Mouse (Mus musculus): Measurements from ENCODE around the gene Tvp23a.

Tvp23a gene

DNA sequence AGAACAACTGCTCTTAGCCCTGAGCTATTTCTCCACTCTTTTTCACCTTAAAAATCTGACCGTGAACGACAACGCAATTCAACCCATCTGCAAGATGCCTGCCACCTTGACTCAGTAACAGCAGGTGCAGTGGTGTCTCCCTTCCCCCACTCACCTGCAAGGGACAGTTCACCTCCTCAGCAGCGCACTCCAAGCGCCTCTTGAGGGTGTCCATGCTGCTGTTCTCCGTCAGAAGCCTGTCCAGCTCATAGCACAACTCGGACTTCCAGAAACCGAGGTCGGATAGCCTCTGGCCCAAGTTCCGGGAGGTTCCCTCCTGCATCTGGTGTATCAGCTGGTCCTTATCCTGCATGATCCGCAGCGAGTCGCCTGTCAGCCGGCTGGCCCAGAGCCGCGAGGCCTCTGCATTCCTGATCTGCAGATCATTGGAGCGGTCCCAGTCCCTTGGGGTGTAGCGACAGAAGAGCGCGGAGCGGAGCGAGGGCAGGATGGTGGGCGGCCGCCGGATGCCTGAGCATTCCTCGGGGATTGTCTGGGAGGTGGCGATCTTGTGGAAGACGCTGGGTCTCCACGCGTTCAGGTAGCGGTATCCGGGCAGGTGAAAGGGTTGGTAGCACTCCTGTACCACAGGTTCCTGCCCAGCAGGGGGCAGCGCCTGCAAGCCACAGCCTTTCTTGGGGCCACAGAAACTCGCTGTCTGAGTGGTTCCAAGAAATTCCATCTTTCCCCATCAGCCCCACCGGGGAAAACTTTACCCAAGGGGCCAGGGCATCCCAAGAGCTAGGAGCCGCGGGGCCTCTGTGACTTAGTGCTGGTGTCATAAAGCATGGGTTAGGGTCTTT, 52.2 kb downstream of the Tvp23a start, which contains the start of gene Tekt5:
TSS of gene Tekt5 (minus strand) at position 792 of the 842 bp plus-strand sequence.
- in situ Hi-C loops (cut with MboI), result no loop called here

DNA sequence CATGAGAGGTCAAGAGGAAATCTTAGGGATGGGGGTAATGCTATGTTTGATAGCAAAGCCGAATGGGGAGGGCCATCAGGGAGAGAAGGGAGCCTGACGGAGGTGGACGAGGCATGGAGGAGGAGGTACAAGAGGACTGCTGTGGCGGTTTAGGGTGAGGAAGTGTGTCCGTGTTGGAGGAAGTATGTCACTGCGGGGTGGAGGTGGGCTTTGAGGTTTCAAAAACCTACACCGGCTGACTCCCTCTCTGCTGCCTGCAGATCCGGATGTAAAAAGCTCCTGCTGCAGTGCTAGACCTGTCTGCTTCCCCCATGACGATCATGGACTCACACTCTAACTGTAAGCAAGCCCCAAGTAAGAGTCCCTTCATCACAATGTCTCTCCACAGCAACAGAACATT, 54.6 kb downstream of the Tvp23a start:
- in situ Hi-C loops (cut with MboI), result no loop called here

DNA sequence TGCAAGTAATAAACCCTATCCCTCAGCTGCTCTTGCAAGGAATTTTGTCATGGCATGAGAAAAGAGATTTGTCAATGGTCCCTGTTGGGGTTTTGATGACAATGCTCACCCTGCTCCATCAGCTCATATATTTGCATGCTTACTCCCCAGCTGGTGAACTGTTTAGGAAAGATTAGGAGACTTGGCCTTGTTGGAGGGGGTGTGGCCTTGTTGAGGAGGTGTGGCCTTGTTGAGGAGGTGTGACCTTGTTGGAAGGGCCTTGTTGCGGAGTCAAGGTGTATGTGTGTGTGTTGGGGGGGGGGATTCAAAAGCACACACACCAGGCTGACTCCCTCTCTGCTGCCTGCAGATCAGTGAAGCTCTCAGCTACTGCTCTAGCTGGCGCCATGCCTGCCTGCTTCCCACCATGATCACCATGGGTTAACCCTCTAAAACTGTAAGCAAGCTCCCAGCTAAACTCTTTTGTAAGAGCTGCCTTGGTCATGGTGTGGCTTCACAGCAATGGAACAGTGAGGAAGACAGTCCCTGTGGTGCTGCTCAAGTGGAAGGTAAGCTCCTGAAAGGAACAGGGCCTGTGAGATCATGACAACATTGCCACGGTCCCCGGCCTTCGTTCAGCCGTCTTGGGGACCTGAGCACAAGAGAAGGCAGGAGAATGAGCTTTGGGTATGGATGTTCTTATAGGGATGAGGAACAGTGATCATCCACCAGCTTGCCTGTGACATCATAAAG, 58.4 kb downstream of the Tvp23a start:
- in situ Hi-C loops (cut with MboI), result no loop called here

DNA sequence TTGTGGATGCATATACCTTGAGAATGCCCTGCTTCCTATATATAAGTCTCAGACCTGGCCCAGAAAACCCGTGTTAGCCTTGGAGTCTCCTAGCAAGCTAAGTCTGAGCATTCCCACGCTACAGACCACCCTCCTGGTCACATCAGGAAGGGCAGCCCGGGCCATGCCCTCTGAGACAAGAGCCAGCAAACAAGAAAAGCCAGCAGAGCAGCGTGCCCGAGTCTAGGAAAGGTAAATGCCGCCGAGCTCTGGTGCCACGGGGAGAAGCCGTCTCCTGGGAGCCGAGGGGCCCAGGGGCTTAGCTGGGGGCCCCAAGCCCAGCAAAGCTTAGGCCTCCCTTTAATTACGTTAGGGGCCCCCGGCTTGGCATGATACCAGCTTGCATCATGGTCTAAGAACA, 61.9 kb downstream of the Tvp23a start:
- in situ Hi-C loops (cut with MboI), result no loop called here

DNA sequence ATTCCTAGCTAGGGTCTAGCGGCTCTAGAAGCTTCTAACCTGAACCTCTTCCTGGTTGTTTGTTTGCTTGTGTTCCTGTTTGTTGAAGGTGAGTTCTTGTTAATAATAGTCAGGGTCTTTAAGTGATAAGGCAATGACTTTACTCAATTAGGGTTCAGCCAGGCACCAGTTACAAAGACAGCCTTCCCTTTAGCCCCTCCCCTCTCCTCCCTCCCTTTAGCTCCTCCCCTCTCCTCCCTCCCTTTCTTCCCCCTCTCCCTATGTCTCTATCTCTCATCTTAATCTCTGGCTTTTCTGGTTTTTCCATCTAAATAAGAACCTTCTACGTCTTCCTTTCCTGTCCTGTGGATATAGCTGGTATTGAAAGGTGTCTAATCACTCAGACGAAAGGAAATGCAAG, 62.6 kb downstream of the Tvp23a start:
- in situ Hi-C loops (cut with MboI), result no loop called here

DNA sequence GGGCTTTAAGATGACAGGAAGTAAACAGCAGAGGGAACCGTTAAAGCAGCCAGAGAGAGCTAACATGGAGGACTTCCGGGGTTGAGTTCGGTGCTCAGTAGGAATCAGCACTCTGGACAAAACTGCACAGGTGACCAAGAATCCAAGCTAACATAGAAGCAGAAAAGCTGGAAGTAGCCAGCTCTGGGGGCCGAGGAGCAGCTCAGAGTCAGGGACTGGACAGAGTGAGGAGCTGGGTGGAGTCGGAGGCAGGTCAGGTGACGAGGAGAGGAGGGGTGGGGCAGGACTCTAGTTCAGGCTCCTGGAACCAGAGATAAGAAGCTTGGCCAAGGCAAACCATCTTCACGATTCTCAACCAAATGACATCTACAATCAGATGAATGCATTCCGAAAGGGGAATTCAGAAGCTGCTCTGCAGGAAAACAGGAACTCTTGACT, 63.1 kb downstream of the Tvp23a start:
- in situ Hi-C loops (cut with MboI), result no loop called here

DNA sequence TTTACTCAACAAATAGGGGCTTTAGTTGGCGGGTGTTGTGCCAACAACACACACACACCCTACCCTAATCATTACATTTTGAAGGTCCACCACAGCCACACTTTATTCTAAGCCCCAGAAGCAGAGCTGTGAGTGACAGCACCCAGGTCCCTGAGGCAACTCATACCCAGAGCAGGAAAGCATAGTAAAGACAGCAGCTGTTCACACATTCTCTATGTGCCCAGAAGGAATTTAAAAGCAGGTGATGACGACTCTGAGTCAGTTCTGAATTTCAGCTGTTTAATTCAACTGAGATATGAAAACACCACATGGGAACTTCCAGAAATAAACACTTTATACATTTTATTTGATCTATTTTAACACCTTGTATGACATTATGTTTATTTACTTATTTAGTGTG, 67.6 kb downstream of the Tvp23a start:
- in situ Hi-C loops (cut with MboI), result no loop called here

DNA sequence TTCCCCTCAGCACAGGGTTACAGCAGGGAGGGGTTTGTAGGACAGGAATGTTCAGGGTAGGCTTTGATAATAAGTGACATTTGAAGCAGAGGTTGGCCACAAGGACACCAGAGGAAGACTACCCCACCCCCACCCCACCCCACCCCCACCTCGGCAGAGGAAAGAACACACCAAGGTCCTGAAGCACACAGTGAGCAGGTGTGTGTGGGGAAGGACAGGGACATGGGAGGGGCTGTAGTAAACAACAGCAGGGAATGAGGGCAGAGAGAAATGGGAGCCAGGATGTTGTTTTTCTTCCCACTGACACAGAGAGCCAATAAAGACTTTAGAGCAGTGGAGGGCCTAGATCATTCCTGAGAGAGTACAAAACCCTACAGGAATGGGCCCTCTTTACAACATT, 69.9 kb downstream of the Tvp23a start:
- in situ Hi-C loops (cut with MboI), result no loop called here

DNA sequence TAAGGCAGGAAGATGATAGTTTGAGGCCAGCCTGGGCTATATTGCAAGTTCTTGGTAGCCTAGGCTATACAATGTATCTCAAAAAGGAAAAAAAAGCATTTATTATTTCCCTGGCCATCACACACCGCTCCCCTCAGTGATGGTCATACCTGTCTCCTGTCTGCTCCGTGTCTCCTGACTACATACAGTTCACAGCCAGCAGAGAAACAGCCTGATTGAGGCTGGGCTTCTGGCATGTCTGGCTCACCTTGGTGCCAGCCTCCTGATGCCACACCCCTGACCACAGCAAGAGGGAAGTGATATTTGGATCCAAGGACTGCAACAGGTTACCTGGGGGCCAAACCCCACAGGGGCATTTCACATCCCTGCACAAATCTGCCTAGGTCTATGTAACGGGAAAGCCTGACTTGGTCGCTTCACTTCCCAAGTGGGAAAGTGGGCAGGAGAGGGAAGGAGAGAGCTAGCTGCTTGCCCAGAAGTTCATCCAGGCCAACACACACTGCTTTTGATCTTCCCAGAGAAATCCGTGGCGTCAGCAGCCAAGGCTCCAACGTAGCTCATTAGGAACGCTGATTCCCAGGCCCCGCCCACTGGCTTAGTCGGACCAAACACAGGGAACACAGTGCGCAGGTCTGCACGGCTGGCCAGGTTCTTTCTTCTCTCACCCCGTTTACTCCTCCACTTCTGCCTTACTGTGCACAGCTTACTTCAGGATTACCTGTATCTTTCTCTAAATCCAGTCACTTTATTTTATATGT, 72.7 kb downstream of the Tvp23a start:
- in situ Hi-C loops (cut with MboI), result no loop called here

DNA sequence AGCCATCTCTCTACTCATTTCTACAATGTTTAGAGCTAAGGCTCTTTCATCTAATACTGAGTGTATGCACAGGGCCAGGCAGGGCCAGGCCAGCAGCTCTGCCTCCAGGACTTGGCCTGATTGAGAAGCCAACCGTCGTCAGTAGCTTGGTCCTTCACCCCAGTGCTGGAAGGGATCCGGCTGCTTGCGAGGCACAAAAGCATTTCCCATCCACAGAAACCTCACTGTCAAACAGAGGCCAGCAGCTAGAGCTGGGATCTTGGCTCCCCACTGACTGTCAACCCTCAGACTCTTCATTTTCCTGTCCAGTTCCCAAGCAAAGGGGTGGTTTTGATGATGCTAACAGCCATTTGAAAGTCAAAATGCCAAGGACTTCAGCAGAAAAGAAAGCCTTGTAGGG, 74.8 kb downstream of the Tvp23a start:
- in situ Hi-C loops (cut with MboI), result no loop called here
